Mouse (Mus musculus) liver, postnatal 0 days (tissue): ENCODE data around the gene Abca2.

Source experiments
- CTCF ChIP-seq: sonication (generic); IDR thresholded peaks from 2 replicates; pipeline ENCODE4 v1.5.1; 2016; ENCODE audit warnings: antibody characterized with exemption, low read depth
- EP300 ChIP-seq: IDR thresholded peaks from 2 replicates; pipeline ENCODE4 v1.6.1; 2016; ENCODE audit warnings: antibody characterized with exemption, low read depth, mild to moderate bottlenecking

DNA sequence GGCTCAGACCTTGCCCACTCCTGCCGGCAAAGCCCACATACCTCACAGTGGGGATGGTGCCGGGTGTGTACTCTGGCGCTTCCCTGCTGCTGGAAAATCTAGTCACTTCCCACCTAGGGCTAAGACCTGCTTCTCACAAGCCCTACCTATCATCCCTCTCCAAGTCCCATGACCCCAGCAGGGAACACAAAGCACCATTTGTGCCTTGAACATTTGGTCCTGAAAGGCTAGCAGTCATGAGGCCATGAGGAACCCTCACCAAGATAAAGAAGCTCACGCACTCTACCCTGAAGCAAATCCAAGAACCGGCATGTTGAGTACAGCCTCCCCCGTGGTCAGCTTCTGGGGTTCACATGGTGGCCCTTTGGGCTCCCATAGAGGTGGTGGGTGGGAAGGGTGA, 41.5 kb downstream of the Abca2 start, which contains the start of gene Ptgds:
- no peak for TF ChIP-seq CTCF
- no peak for TF ChIP-seq EP300
